Mouse (Mus musculus): Measurements from ENCODE around the gene Fstl1. TPM values are rescaled to one million over a fixed set of nuclear protein-coding genes. Genes with fewer than 3 reads are reported as not detected.

Gene Fstl1
- polyA plus RNA-seq, 1 experiment from 2014 or later, result 99.0 TPM

DNA sequence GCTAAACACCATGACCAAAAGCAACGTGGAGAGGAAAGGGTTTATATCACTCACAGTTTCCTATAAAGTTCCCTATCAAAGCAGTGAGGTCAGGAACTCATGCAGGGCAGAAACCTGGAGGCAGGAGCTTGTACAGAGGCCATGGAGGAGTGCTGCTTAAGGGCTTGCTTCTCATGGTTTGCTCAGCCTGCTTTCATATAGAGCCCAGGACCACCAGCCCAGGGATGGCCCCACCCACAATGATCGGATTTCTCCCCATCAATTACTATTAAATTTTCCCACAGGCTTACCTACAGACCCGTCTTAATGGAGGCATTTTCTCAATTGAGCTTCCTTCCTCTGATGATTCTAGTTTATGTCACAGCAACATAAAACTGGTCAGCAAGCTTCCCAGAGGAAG, 60.9 kb downstream of the Fstl1 start:
- H3K4me2 ChIP-seq (replicated peaks), result no peak overlapping the region
- 81% methylated on average over 3 of the region's 3 CpGs for WGBS

DNA sequence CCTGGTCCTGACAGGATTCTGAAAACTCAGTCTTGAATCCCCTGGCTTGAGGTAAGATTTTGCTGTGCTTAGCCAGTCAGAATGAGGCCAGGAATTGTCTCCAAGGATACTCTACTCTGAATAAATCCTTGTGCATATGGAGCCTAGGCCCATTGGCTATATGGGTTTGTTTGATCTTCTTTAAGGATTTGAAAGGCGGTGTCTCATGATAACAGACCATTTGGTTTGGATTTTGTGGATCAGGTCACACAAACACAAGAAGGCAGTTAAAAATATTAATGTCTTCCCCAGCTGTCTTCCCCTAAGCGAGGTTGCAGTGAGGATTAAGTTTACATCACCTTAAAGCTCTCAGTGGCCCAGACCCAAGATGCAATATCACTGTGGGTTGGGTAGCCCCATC, 65.8 kb downstream of the Fstl1 start:
- Histone ChIP-seq H3K36me3 (no peaks in the 10 kb centered on the region), H3K27ac (no peak overlapping the region), H3K9ac (replicated peaks) (no peak overlapping the region), H3K4me2 (replicated peaks) (no peak overlapping the region), H3K27me3 (no peaks in the 10 kb centered on the region), H3K9me3 (no peaks in the 10 kb centered on the region), H3K4me1 (replicated peaks) (no peaks in the 10 kb centered on the region), H3K4me3 (replicated peaks) (no peak overlapping the region)
- no peak for ATAC-seq
- WGBS, result 90% methylated on average over 2 of the region's 2 CpGs

More for the DNA sequence above, 60.9 kb downstream of the Fstl1 start:
- no peaks in the 10 kb centered on the region for H3K4me1 ChIP-seq (replicated peaks)
- H3K9ac ChIP-seq (replicated peaks), result no peak overlapping the region
- no peaks in the 10 kb centered on the region for H3K27me3 ChIP-seq
- H3K4me3 ChIP-seq (replicated peaks), result no peak overlapping the region
- no peaks in the 10 kb centered on the region for H3K9me3 ChIP-seq
- H3K27ac ChIP-seq, result no peak overlapping the region
- ATAC-seq, result no peak
- H3K36me3 ChIP-seq, result peaks cover 18% of the 10 kb centered on the region

DNA sequence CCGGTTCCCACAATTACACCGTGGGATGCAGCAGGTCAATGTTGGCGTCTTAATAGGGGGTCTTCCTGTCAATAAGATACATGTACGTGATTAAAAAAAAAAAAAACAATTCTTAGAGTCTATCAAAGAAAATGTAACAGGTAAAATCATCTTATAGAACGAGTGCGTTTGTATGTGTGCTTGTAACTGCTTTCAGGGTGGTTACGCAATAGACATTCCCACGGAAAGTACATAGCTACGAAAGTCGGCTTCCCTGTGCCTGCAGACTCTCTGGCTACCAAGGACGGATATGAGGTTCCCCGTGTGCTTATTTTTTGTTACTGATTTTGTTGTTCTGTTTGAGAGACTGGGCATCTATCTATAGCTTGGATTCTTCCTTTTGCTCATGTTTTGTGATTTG, 67.1 kb downstream of the Fstl1 start:
- no peaks in the 10 kb centered on the region for H3K9me3 ChIP-seq
- no peaks in the 10 kb centered on the region for H3K27me3 ChIP-seq
- no peak overlapping the region for H3K27ac ChIP-seq
- H3K4me1 ChIP-seq (replicated peaks), result no peaks in the 10 kb centered on the region
- no peak overlapping the region for H3K4me2 ChIP-seq (replicated peaks)
- WGBS, result 93% methylated on average over 12 of the region's 12 CpGs
- no peaks in the 10 kb centered on the region for H3K36me3 ChIP-seq
- H3K9ac ChIP-seq (replicated peaks), result no peak overlapping the region
- no peak overlapping the region for H3K4me3 ChIP-seq (replicated peaks)
- ATAC-seq, result no peak

DNA sequence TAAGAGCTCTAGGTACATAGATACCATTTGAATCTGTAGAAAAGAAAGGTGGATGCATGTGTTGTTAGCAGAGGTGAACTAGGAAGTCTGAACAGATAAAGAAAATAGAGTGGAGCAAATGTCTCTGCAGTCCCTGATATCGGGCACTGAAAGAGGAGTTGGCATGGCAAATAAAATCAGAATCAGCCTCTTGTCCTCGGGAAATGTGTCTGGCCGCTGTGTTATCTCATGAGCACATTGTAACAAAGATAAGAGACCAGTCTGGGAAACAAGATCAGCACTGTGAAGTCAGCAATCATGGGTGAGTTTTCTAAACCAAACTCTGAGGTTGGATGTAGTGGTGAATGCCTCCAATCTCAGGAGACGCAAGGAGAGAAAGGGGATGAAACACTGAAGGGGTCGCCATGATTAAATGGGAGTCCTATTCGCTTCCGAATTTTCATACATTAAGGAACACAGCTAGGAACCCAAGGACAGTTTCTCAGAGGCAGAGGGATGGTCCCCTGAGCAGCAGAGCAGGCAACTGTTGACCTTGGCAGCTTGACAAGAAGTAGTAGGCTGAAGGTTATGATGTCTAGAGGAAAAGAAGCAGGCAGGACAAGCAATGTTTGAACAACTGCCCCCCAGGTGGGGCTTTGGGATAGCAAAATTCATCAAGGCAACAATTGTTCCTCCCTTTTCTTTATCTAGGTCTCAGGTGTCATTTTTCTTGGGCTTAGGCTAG, 68.7 kb downstream of the Fstl1 start:
- no peak overlapping the region for H3K4me3 ChIP-seq (replicated peaks)
- H3K9ac ChIP-seq (replicated peaks), result no peak overlapping the region
- H3K36me3 ChIP-seq, result no peaks in the 10 kb centered on the region
- 89% methylated on average over 7 of the region's 7 CpGs for WGBS
- no peaks in the 10 kb centered on the region for H3K27me3 ChIP-seq
- H3K27ac ChIP-seq, result no peak overlapping the region
- H3K4me1 ChIP-seq (replicated peaks), result no peaks in the 10 kb centered on the region
- no peak for ATAC-seq
- H3K4me2 ChIP-seq (replicated peaks), result no peak overlapping the region
- H3K9me3 ChIP-seq, result no peaks in the 10 kb centered on the region

DNA sequence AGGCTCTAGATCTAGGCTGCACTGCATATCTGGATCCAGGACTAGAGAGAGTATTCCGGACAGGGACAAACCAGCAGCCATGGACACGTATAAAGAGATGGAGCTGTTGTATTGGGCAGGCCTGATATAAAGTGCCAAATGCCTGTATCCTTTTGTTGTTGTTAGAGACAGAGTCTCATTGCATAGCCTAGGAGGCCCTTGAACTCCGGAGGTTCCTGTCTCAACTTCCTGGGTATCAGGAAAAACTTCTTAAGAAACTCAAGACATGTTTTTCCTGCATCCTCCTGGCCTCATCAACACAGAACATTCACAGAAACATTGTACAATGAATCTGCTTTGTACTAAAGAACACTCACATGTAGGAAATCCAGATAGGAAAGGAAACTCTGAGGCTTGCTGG, 70.4 kb downstream of the Fstl1 start:
- H3K4me1 ChIP-seq (replicated peaks), result no peaks in the 10 kb centered on the region
- H3K36me3 ChIP-seq, result no peaks in the 10 kb centered on the region
- 86% methylated on average over 3 of the region's 3 CpGs for WGBS
- no peaks in the 10 kb centered on the region for H3K27me3 ChIP-seq
- no peak overlapping the region for H3K9ac ChIP-seq (replicated peaks)
- no peaks in the 10 kb centered on the region for H3K9me3 ChIP-seq
- H3K4me3 ChIP-seq (replicated peaks), result no peak overlapping the region
- no peak overlapping the region for H3K27ac ChIP-seq
- no peak for ATAC-seq
- no peak overlapping the region for H3K4me2 ChIP-seq (replicated peaks)

DNA sequence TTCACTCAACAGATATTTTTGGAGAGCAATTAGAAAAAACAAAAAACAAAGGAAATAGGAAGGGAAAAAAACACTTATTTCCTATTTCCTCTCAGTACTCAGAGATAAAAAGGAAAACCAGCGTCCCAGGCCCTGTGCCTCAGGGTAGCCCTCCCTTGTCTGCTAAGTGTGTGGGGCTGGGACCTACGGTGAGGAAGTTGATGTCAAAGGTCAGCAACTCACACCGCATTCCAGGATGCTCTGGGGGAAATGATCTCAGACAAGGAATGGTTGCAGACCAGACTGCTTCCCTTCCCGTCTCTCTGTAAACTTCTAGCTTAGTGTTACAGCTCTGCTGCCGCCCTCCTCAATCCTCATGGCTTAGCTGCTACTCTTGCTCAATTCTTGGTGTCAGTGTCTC, 74.7 kb downstream of the Fstl1 start:
- H3K4me2 ChIP-seq (replicated peaks), result no peak overlapping the region
- no peak overlapping the region for H3K4me3 ChIP-seq (replicated peaks)
- 51% methylated on average over 5 of the region's 5 CpGs for WGBS
- H3K4me1 ChIP-seq (replicated peaks), result no peaks in the 10 kb centered on the region
- H3K27me3 ChIP-seq, result no peaks in the 10 kb centered on the region
- H3K9ac ChIP-seq (replicated peaks), result no peak overlapping the region
- H3K9me3 ChIP-seq, result no peaks in the 10 kb centered on the region
- no peaks in the 10 kb centered on the region for H3K36me3 ChIP-seq
- ATAC-seq, result no peak
- H3K27ac ChIP-seq, result no peak overlapping the region

DNA sequence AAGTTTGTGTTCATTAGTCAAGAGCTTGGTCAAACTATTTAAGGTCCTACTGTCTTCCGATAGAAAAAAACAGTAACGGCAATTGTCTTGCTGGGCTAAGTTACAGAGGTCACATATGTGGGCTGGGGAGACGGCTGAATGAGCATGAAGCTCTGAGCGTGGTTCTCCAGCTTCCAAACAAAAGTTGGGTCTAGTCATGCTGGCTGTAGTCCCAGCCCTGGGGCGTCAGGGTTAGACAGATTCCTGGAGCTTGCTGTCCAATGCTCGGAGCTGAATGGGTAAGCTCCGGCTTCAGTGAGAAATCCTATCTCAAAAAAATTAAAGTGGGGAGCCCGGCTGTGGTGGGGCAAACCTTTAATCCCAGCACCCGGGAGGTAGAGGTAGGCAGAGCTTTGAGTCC, 76.6 kb downstream of the Fstl1 start:
- Histone ChIP-seq H3K27me3 (no peaks in the 10 kb centered on the region), H3K4me2 (replicated peaks) (no peak overlapping the region)
- WGBS, result 78% methylated on average over 9 of the region's 9 CpGs

DNA sequence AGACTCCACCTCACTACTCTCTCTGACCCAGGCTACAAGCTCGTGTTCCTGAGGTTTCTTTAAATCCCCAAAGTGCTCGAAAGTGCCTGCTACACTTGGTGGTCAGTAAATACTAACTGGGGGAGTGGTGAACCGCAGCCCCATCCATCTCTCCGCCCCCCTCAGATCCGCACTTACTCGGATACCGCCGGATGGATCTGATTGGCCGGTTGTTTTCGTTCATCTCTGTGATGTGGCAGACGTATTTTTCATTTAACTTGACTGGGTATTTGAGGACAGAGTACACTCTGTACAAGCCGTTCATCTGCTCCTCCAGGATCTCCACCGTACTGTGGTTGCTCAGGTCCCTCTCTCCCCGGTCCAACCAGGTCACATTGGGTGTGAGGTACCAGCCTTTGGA, 77.4 kb downstream of the Fstl1 start:
- H3K4me2 ChIP-seq (replicated peaks), result no peak overlapping the region
- no peaks in the 10 kb centered on the region for H3K9me3 ChIP-seq
- no peaks in the 10 kb centered on the region for H3K27me3 ChIP-seq
- no peaks in the 10 kb centered on the region for H3K4me1 ChIP-seq (replicated peaks)
- H3K27ac ChIP-seq, result no peak overlapping the region
- ATAC-seq, result no peak
- no peak overlapping the region for H3K9ac ChIP-seq (replicated peaks)
- no peak overlapping the region for H3K4me3 ChIP-seq (replicated peaks)
- H3K36me3 ChIP-seq, result no peaks in the 10 kb centered on the region
- WGBS, result 81% methylated on average over 14 of the region's 14 CpGs

More for the DNA sequence above, 76.6 kb downstream of the Fstl1 start:
- Histone ChIP-seq H3K27ac (no peak overlapping the region), H3K4me1 (replicated peaks) (no peaks in the 10 kb centered on the region), H3K9ac (replicated peaks) (no peak overlapping the region), H3K9me3 (no peaks in the 10 kb centered on the region), H3K36me3 (no peaks in the 10 kb centered on the region), H3K4me3 (replicated peaks) (no peak overlapping the region)
- ATAC-seq, result no peak

DNA sequence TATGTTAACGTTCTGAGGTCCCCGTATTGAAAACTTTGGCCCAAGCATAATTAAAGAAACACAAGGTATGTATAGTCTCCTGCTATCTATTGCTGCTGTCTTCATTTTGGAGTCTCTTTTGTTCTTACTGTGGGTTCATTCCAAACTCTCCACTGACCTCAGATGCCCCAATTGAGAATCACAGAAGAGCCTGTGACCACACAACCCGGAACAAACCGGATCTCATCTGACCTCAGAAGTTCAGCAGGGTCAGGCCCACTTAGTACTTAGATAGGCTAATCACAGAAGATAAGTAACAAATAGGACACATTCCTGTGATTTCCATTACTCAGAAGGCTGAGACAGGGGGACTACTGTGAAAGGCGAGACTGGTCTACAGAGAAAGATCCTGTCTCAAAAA, 77.9 kb downstream of the Fstl1 start:
- no peaks in the 10 kb centered on the region for H3K9me3 ChIP-seq
- no peaks in the 10 kb centered on the region for H3K4me1 ChIP-seq (replicated peaks)
- no peak overlapping the region for H3K27ac ChIP-seq
- 86% methylated on average over 5 of the region's 5 CpGs for WGBS
- H3K9ac ChIP-seq (replicated peaks), result no peak overlapping the region
- no peak overlapping the region for H3K4me2 ChIP-seq (replicated peaks)
- H3K36me3 ChIP-seq, result no peaks in the 10 kb centered on the region
- H3K4me3 ChIP-seq (replicated peaks), result no peak overlapping the region
- no peaks in the 10 kb centered on the region for H3K27me3 ChIP-seq
- ATAC-seq, result no peak

DNA sequence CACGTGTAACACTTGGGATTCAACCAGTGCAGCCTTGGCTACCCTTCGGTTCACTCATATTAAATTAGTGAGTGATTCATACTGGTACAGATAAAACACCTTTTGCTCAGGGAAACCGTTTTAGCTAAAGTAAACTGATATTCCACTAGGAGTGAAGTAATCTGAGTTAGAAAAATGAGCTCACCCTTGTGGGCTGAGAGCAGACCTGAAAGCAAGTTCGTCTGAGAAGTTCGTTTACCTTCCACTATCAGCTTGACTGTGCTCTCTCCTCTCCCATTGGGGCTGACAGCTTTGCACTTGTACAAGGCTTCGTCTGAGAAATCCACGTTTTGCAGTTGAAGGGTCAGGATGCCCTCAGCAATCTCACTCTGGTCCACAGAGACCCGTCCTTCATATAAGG, 78.9 kb downstream of the Fstl1 start:
- Histone ChIP-seq H3K4me1 (replicated peaks) (no peaks in the 10 kb centered on the region), H3K9me3 (no peaks in the 10 kb centered on the region), H3K9ac (replicated peaks) (no peak overlapping the region), H3K27me3 (no peaks in the 10 kb centered on the region), H3K27ac (no peak overlapping the region), H3K4me2 (replicated peaks) (no peak overlapping the region), H3K4me3 (replicated peaks) (no peak overlapping the region), H3K36me3 (no peaks in the 10 kb centered on the region)
- no peak for ATAC-seq
- WGBS, result 81% methylated on average over 8 of the region's 8 CpGs

DNA sequence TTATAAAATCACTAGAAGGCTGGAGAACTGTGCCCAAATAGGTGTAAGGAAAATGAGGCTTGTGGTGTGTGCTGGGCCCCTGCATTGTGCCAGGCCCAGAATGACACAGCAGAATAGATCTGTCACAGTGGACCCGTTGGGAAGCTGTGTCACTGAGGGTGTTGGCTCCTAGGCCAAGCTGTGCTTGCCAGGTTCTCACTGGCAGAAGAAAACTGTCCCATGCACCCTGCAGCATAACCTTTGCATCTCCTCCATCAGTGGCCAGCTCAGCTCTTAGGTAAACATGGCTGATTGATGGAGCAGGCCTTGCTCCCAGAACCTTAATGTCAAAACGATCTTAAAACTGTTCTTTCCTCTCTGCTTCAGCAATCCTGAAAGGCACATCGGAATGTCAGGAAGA, 79.7 kb downstream of the Fstl1 start:
- H3K36me3 ChIP-seq, result no peaks in the 10 kb centered on the region
- H3K9ac ChIP-seq (replicated peaks), result no peak overlapping the region
- no peaks in the 10 kb centered on the region for H3K9me3 ChIP-seq
- ATAC-seq, result no peak
- H3K4me1 ChIP-seq (replicated peaks), result no peaks in the 10 kb centered on the region
- H3K27ac ChIP-seq, result no peak overlapping the region
- H3K4me2 ChIP-seq (replicated peaks), result no peak overlapping the region
- H3K4me3 ChIP-seq (replicated peaks), result no peak overlapping the region
- WGBS, result 71% methylated on average over 3 of the region's 3 CpGs
- no peaks in the 10 kb centered on the region for H3K27me3 ChIP-seq

DNA sequence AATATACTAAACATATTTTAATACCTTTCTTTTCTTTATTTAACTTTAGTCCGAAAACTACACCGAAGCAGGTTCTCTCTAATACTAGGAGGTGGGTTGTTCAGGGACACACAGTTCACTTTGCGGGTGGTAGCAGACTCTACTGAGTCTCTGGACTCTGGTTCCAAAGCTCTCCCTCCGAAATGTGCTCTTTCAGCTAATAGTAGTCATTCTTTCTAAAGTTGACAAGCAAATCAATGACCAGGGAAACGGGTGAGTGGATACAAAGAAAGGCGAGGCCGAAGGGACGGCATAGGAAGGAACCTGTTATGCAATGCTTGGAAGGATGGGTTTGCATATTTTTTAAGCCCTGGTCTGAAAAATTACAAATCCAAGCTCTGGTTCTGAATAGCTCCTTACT, 80.8 kb downstream of the Fstl1 start:
- no peak for ATAC-seq
- Histone ChIP-seq H3K27me3 (no peaks in the 10 kb centered on the region), H3K36me3 (no peaks in the 10 kb centered on the region), H3K9me3 (no peaks in the 10 kb centered on the region), H3K4me1 (replicated peaks) (no peaks in the 10 kb centered on the region), H3K27ac (no peak overlapping the region), H3K4me2 (replicated peaks) (no peak overlapping the region), H3K9ac (replicated peaks) (no peak overlapping the region), H3K4me3 (replicated peaks) (no peak overlapping the region)
- 64% methylated on average over 8 of the region's 8 CpGs for WGBS

DNA sequence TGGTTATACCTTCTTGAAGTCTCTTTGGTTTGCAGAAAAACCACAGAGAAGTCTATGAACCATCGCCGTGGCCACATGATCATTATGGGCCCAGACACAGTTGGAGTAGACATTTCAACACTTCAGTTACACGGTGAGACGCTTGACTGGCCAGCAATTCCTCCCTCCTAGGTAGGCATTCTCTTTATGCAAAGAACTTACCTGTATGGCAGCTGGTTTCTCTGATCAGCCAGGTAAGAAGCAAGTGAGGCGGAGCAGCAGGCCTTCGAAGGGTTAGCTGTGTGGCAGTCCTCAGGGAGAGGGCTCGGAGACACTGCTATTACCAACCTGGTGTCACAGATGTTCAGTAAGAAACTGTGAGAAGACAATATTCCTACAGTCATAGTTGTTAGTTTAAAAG, 83.5 kb downstream of the Fstl1 start:
- H3K36me3 ChIP-seq, result no peaks in the 10 kb centered on the region
- no peak overlapping the region for H3K9ac ChIP-seq (replicated peaks)
- ATAC-seq, result no peak
- H3K9me3 ChIP-seq, result no peaks in the 10 kb centered on the region
- no peak overlapping the region for H3K4me3 ChIP-seq (replicated peaks)
- no peak overlapping the region for H3K27ac ChIP-seq
- WGBS, result 83% methylated on average over 7 of the region's 7 CpGs
- H3K27me3 ChIP-seq, result no peaks in the 10 kb centered on the region
- no peaks in the 10 kb centered on the region for H3K4me1 ChIP-seq (replicated peaks)
- H3K4me2 ChIP-seq (replicated peaks), result no peak overlapping the region
